Mouse (Mus musculus) brain, embryonic 14.5 days (tissue): ENCODE data around the gene Ldah.

Source experiments
- CTCF ChIP-seq: fragments of 200-500 bp; IDR thresholded peaks from 2 replicates; pipeline ENCODE4 v1.5.1; 2012; ENCODE audit warnings: inconsistent platforms, mild to moderate bottlenecking, moderate library complexity, borderline replicate concordance; ENCODE audit not compliant: insufficient read depth, insufficient read length; ENCODE audit errors: extremely low read depth
- POLR2A ChIP-seq: fragments of 200-500 bp; IDR thresholded peaks from 2 replicates; pipeline ENCODE4 v1.6.1; 2012; ENCODE audit warnings: mild to moderate bottlenecking, inconsistent platforms, borderline replicate concordance; ENCODE audit not compliant: poor library complexity, insufficient read depth, insufficient read length, severe bottlenecking; ENCODE audit errors: extremely low read depth

- TF ChIP-seq CTCF (no peak), POLR2A (no peak)
These were observed 97.4 kb downstream of the Ldah start for GRCm38 (mm10) chr12:8305258-8305657.
